Mouse (Mus musculus): Measurements from ENCODE around the gene Sh3pxd2a. TPM values are rescaled to one million over a fixed set of nuclear protein-coding genes. Genes with fewer than 3 reads are reported as not detected.
A peak's percentile ranks its signal among the peaks of the same experiment; 100 is the strongest.

Gene Sh3pxd2a
- total and polyA plus RNA-seq, 3 experiments: 36.1 to 53.2 (median 52.3) TPM

GRCm38 (mm10) chr19:47315091-47315916 lies 148.9 kb downstream of the Sh3pxd2a start:
- 47% methylated on average over 14 of the region's 14 CpGs for WGBS

GRCm38 (mm10) chr19:47314076-47314941 lies 149.9 kb downstream of the Sh3pxd2a start:
- peak; percentile 84 to 88 for DNase-seq
- intact Hi-C loops (cut with DNase I): loop anchor here (2.0 kb wide), 1 partner anchor 14 kb away; no protein-coding TSS in a partner anchor
- no peaks in the 10 kb centered on the region for H3K27me3 ChIP-seq (ENCODE audit: control insufficient read depth, insufficient read depth, low read length)
- H3K9ac ChIP-seq (ENCODE audit: low read depth, low read length): peak overlapping the region; percentile 76
- H3K27ac ChIP-seq: peak overlapping the region; percentile 93
- no peak for TF ChIP-seq EP300 (IDR thresholded peaks at IDR 0.05; ENCODE audit: insufficient read depth, low read depth, low read length)
- TF ChIP-seq POLR2A (IDR thresholded peaks at IDR 0.05; ENCODE audit: insufficient read depth, low read depth, low read length): peak; percentile 85
- no peaks in the 10 kb centered on the region for H3K79me2 ChIP-seq (replicated peaks; ENCODE audit: control insufficient read depth, insufficient read depth, low read length)
- H3K4me1 ChIP-seq (ENCODE audit: control insufficient read depth, insufficient read depth, low read length): peaks cover 31% of the 10 kb centered on the region
- WGBS: 8% methylated on average over 49 of the region's 49 CpGs
- H3K36me3 ChIP-seq (ENCODE audit: control insufficient read depth, insufficient read depth, low read length): no peaks in the 10 kb centered on the region
- peak overlapping the region; percentile 58 for H3K4me3 ChIP-seq

More at GRCm38 (mm10) chr19:47315091-47315916, 148.9 kb downstream of the Sh3pxd2a start:
- Histone ChIP-seq H3K27ac (peak overlapping the region; percentile 93), H3K4me1 (ENCODE audit: control insufficient read depth, insufficient read depth, low read length) (peaks cover 36% of the 10 kb centered on the region), H3K36me3 (ENCODE audit: control insufficient read depth, insufficient read depth, low read length) (no peaks in the 10 kb centered on the region), H3K9ac (ENCODE audit: low read depth, low read length) (peak overlapping the region; percentile 57), H3K4me3 (peak overlapping the region; percentile 58; the same call in 1 of the 2 replicates), H3K79me2 (replicated peaks; ENCODE audit: control insufficient read depth, insufficient read depth, low read length) (no peaks in the 10 kb centered on the region), H3K27me3 (ENCODE audit: control insufficient read depth, insufficient read depth, low read length) (no peaks in the 10 kb centered on the region)
- intact Hi-C loops (cut with DNase I): loop anchor here (2.0 to 5.0 kb wide), 2 partner anchors 15 to 38 kb away; no protein-coding TSS in a partner anchor
- DNase-seq: no peak
- no peak for TF ChIP-seq CTCF (IDR thresholded peaks at IDR 0.05)
- TF ChIP-seq POLR2A (IDR thresholded peaks at IDR 0.05; ENCODE audit: insufficient read depth, low read depth, low read length): no peak
- TF ChIP-seq EP300 (IDR thresholded peaks at IDR 0.05; ENCODE audit: insufficient read depth, low read depth, low read length): no peak

GRCm38 (mm10) chr19:47313387-47314075 lies 150.7 kb downstream of the Sh3pxd2a start:
- H3K27ac ChIP-seq: peak overlapping the region; percentile 93
- peak overlapping the region; percentile 76 for H3K9ac ChIP-seq (ENCODE audit: low read depth, low read length)
- peaks cover 30% of the 10 kb centered on the region for H3K4me1 ChIP-seq (ENCODE audit: control insufficient read depth, insufficient read depth, low read length)
- intact Hi-C loops (cut with DNase I): loop anchor here (2.0 kb wide), 1 partner anchor 13 kb away; no protein-coding TSS in a partner anchor
- peak overlapping the region; percentile 58 for H3K4me3 ChIP-seq
- H3K27me3 ChIP-seq (ENCODE audit: control insufficient read depth, insufficient read depth, low read length): no peaks in the 10 kb centered on the region
- TF ChIP-seq POLR2A (IDR thresholded peaks at IDR 0.05; ENCODE audit: insufficient read depth, low read depth, low read length) (no peak), EP300 (IDR thresholded peaks at IDR 0.05; ENCODE audit: insufficient read depth, low read depth, low read length) (no peak), CTCF (IDR thresholded peaks at IDR 0.05) (no peak)
- DNase-seq: peak in 1 of 2 experiments; percentile 61
- no peaks in the 10 kb centered on the region for H3K36me3 ChIP-seq (ENCODE audit: control insufficient read depth, insufficient read depth, low read length)
- WGBS: 22% methylated on average over 11 of the region's 11 CpGs
- H3K79me2 ChIP-seq (replicated peaks; ENCODE audit: control insufficient read depth, insufficient read depth, low read length): no peaks in the 10 kb centered on the region

- Histone ChIP-seq H3K79me2 (replicated peaks; ENCODE audit: control insufficient read depth, insufficient read depth, low read length) (no peaks in the 10 kb centered on the region), H3K4me1 (ENCODE audit: control insufficient read depth, insufficient read depth, low read length) (peaks cover 16% of the 10 kb centered on the region), H3K4me3 (no peak overlapping the region), H3K36me3 (ENCODE audit: control insufficient read depth, insufficient read depth, low read length) (no peaks in the 10 kb centered on the region), H3K27ac (no peak overlapping the region), H3K9ac (ENCODE audit: low read depth, low read length) (no peak overlapping the region), H3K27me3 (ENCODE audit: control insufficient read depth, insufficient read depth, low read length) (no peaks in the 10 kb centered on the region)
- intact Hi-C loops (cut with DNase I): no loop called here
- TF ChIP-seq EP300 (IDR thresholded peaks at IDR 0.05; ENCODE audit: insufficient read depth, low read depth, low read length) (no peak), POLR2A (IDR thresholded peaks at IDR 0.05; ENCODE audit: insufficient read depth, low read depth, low read length) (no peak), CTCF (IDR thresholded peaks at IDR 0.05) (no peak)
- DNase-seq: no peak
- whole genome bisulfite sequencing: 62% methylated on average over 4 of the region's 4 CpGs
Measured at GRCm38 (mm10) chr19:47311162-47311561, 153.0 kb downstream of the Sh3pxd2a start.

GRCm38 (mm10) chr19:47309824-47310223 lies 154.4 kb downstream of the Sh3pxd2a start:
- Histone ChIP-seq H3K9ac (ENCODE audit: low read depth, low read length) (no peak overlapping the region), H3K27me3 (ENCODE audit: control insufficient read depth, insufficient read depth, low read length) (no peaks in the 10 kb centered on the region), H3K4me1 (ENCODE audit: control insufficient read depth, insufficient read depth, low read length) (peaks cover 9% of the 10 kb centered on the region), H3K4me3 (no peak overlapping the region), H3K79me2 (replicated peaks; ENCODE audit: control insufficient read depth, insufficient read depth, low read length) (no peaks in the 10 kb centered on the region), H3K36me3 (ENCODE audit: control insufficient read depth, insufficient read depth, low read length) (no peaks in the 10 kb centered on the region), H3K27ac (no peak overlapping the region)
- TF ChIP-seq CTCF (IDR thresholded peaks at IDR 0.05) (no peak), POLR2A (IDR thresholded peaks at IDR 0.05; ENCODE audit: insufficient read depth, low read depth, low read length) (no peak), EP300 (IDR thresholded peaks at IDR 0.05; ENCODE audit: insufficient read depth, low read depth, low read length) (no peak)
- DNase-seq: no peak
- 78% methylated on average over 12 of the region's 12 CpGs for WGBS
- intact Hi-C loops (cut with DNase I): no loop called here

Measured in heart, adult 2 months (tissue).